Mouse (Mus musculus) pancreas, adult 10 weeks (tissue): Measurements from ENCODE around the gene Csad. TPM values are rescaled to one million over a fixed set of nuclear protein-coding genes. Genes with fewer than 3 reads are reported as not detected.

Experiments used
- polyA plus RNA-seq: library from polyadenylated mRNA; stranded (reverse); fragments of 350-450 nt; fragmentation: Illumina TruSeq; extraction: RNeasy Lipid Tissue Mini Kit (QIAGEN cat#74804); gene quantifications from one replicate; pipeline ENCODE4 v1.2.3, GENCODE M21; 2015; ENCODE audit warnings: low read depth, low replicate concordance; ENCODE audit not compliant: insufficient read depth

Gene Csad
- 14.2 TPM for polyA plus RNA-seq

GRCm38 (mm10) chr15:102204674-102205505 is at the start of gene Csad:
Gene Csad (minus strand): TSS chr15:102204724.

GRCm38 (mm10) chr15:102231748-102232147 is 27.2 kb upstream of the Csad start, which contains the start of gene Itgb7:
Gene Itgb7 (minus strand): TSS chr15:102231944.

GRCm38 (mm10) chr15:102202971-102203834 is 1.3 kb downstream of the Csad start, which contains the start of gene Zfp740:
Gene Zfp740 (plus strand): TSS chr15:102203249.

GRCm38 (mm10) chr15:102150301-102151135 is 54.0 kb downstream of the Csad start, which contains the start of gene Soat2:
Gene Soat2 (plus strand): TSS chr15:102150526.

GRCm38 (mm10) chr15:102144274-102144711 is 60.2 kb downstream of the Csad start, which contains the start of gene Igfbp6:
Gene Igfbp6 (plus strand): TSS chr15:102144362.

GRCm38 (mm10) chr15:102136129-102136758 is 68.3 kb downstream of the Csad start, which contains the start of gene Spryd3:
Gene Spryd3 (minus strand): TSS chr15:102136234.

Other genes starting within 250 kb of the Csad start
- gene Krt8, start 200.2 kb downstream of the Csad start, polyA plus RNA-seq, result 48.8 TPM
- gene Krt18, start 176.5 kb downstream of the Csad start, polyA plus RNA-seq, result 66.9 TPM
- gene Eif4b, start 131.0 kb downstream of the Csad start, polyA plus RNA-seq, result 35.5 TPM
- 62.5 TPM for gene Tns2, start 104.3 kb downstream of the Csad start, polyA plus RNA-seq
- 11.0 TPM for gene Spryd3, start 68.5 kb downstream of the Csad start, polyA plus RNA-seq
- gene Igfbp6, start 60.4 kb downstream of the Csad start, polyA plus RNA-seq, result 136 TPM
- 0.98 TPM for gene Soat2, start 54.2 kb downstream of the Csad start, polyA plus RNA-seq
- 19.2 TPM for gene Zfp740, start 1.5 kb downstream of the Csad start, polyA plus RNA-seq
- gene Itgb7, start 27.2 kb upstream of the Csad start, polyA plus RNA-seq, result 2.8 TPM
- gene Rarg, start 52.8 kb upstream of the Csad start, polyA plus RNA-seq, result 13.8 TPM
- gene Gm9918, start 65.8 kb upstream of the Csad start, polyA plus RNA-seq, result not detected
- gene Mfsd5, start 74.7 kb upstream of the Csad start, polyA plus RNA-seq, result 8.9 TPM
- 1.5 TPM for gene Espl1, start 91.5 kb upstream of the Csad start, polyA plus RNA-seq
- 82.8 TPM for gene Pfdn5, start 121.4 kb upstream of the Csad start, polyA plus RNA-seq
- gene Myg1, start 127.0 kb upstream of the Csad start, polyA plus RNA-seq, result 24.2 TPM
- 18.0 TPM for gene Aaas, start 146.0 kb upstream of the Csad start, polyA plus RNA-seq
- gene Sp7, start 162.5 kb upstream of the Csad start, polyA plus RNA-seq, result 0.26 TPM
- 6.9 TPM for gene Sp1, start 201.4 kb upstream of the Csad start, polyA plus RNA-seq
- gene Amhr2, start 240.6 kb upstream of the Csad start, polyA plus RNA-seq, result 1.3 TPM